Mouse (Mus musculus): ENCODE results near the gene Polr2h. TPM values are rescaled to one million over a fixed set of nuclear protein-coding genes. Genes with fewer than 3 reads are reported as not detected.
A peak's percentile ranks its signal among the peaks of the same experiment; 100 is the strongest.
"Not testable (repeated sequence)": the region's sequence is repeated elsewhere in the genome, so short reads cannot be mapped to it uniquely, and the experiment has no call there.

The Polr2h gene
- 84.5 and 94.4 TPM in 2 replicates for polyA plus RNA-seq (2015; fragmentation: Nextera tagmentation; extraction: Ambion mirVana)

GRCm38 (mm10) chr16:20717181-20717977 lies at the start of gene Polr2h, which contains the start of gene Clcn2:
Gene Polr2h (plus strand): TSS chr16:20717665.
Gene Clcn2 (minus strand): TSS chr16:20717746.
- peaks cover 36% of the 10 kb centered on the region for H3K4me1 ChIP-seq (replicated peaks; ENCODE audit: control insufficient read depth, insufficient read depth, low read length)
- WGBS = under 1% methylated on average over 62 of the region's 62 CpGs
- peak within 1 kb of the TSS; percentile 53 for H3K4me3 ChIP-seq (replicated peaks; ENCODE audit: low read length)
- ATAC-seq = peak; percentile 87
- 0 out of 2 replicates have a peak, but pooled peaks cover 4% of the 10 kb centered on the region for H3K36me3 ChIP-seq (ENCODE audit: control insufficient read depth, insufficient read depth)
- no peaks in the 10 kb centered on the region for H3K9me3 ChIP-seq (ENCODE audit: control insufficient read depth, low read length)
- peak within 1 kb of the TSS; percentile 92 for H3K4me2 ChIP-seq (ENCODE audit: low read length)
- H3K9ac ChIP-seq (replicated peaks; ENCODE audit: low read depth, low read length) = peak within 1 kb of the TSS; percentile 71
- no peaks in the 10 kb centered on the region for H3K27me3 ChIP-seq (replicated peaks; ENCODE audit: control insufficient read depth, insufficient read depth, low read length)
- peak within 1 kb of the TSS; percentile 87 for H3K27ac ChIP-seq (ENCODE audit: low read length)

- H3K27ac ChIP-seq (ENCODE audit: low read length); H3K9me3 ChIP-seq (ENCODE audit: control insufficient read depth, low read length); H3K27me3 ChIP-seq (replicated peaks; ENCODE audit: control insufficient read depth, insufficient read depth, low read length); H3K4me1 ChIP-seq (replicated peaks; ENCODE audit: control insufficient read depth, insufficient read depth, low read length); H3K9ac ChIP-seq (replicated peaks; ENCODE audit: low read depth, low read length); H3K4me2 ChIP-seq (ENCODE audit: low read length); H3K4me3 ChIP-seq (replicated peaks; ENCODE audit: low read length); H3K36me3 ChIP-seq (ENCODE audit: control insufficient read depth, insufficient read depth); ATAC-seq: not testable (repeated sequence)
- WGBS = 96% methylated on average over 5 of the region's 6 CpGs
Observed at GRCm38 (mm10) chr16:20668013-20668412, 49.5 kb upstream of the Polr2h start, which contains the start of gene Eif4g1. Gene Eif4g1 (plus strand): TSS chr16:20668313.

GRCm38 (mm10) chr16:20670291-20670690 lies 47.2 kb upstream of the Polr2h start:
- WGBS = 89% methylated on average over 3 of the region's 3 CpGs

GRCm38 (mm10) chr16:20671886-20672285 lies 45.6 kb upstream of the Polr2h start:
- H3K27ac ChIP-seq (ENCODE audit: low read length) = no peak overlapping the region
- H3K4me2 ChIP-seq (ENCODE audit: low read length) = peak overlapping the region; percentile 75
- H3K9ac ChIP-seq (replicated peaks; ENCODE audit: low read depth, low read length) = no peak overlapping the region
- peaks cover 21% of the 10 kb centered on the region for H3K4me1 ChIP-seq (replicated peaks; ENCODE audit: control insufficient read depth, insufficient read depth, low read length)
- WGBS = 21% methylated on average over 6 of the region's 6 CpGs
- ATAC-seq = no peak
- no peak overlapping the region; the same call in 1 of the 2 replicates for H3K4me3 ChIP-seq (replicated peaks; ENCODE audit: low read length)
- H3K36me3 ChIP-seq (ENCODE audit: control insufficient read depth, insufficient read depth) = peaks cover 3% of the 10 kb centered on the region
- H3K27me3 ChIP-seq (replicated peaks; ENCODE audit: control insufficient read depth, insufficient read depth, low read length) = no peaks in the 10 kb centered on the region
- H3K9me3 ChIP-seq (ENCODE audit: control insufficient read depth, low read length) = no peaks in the 10 kb centered on the region

More at GRCm38 (mm10) chr16:20670291-20670690, 47.2 kb upstream of the Polr2h start:
- Histone ChIP-seq H3K4me2 (ENCODE audit: low read length) (no peak overlapping the region), H3K27me3 (replicated peaks; ENCODE audit: control insufficient read depth, insufficient read depth, low read length) (no peaks in the 10 kb centered on the region), H3K4me3 (replicated peaks; ENCODE audit: low read length) (no peak overlapping the region), H3K4me1 (replicated peaks; ENCODE audit: control insufficient read depth, insufficient read depth, low read length) (peaks cover 21% of the 10 kb centered on the region), H3K27ac (ENCODE audit: low read length) (no peak overlapping the region), H3K9ac (replicated peaks; ENCODE audit: low read depth, low read length) (no peak overlapping the region), H3K36me3 (ENCODE audit: control insufficient read depth, insufficient read depth) (no peaks in the 10 kb centered on the region), H3K9me3 (ENCODE audit: control insufficient read depth, low read length) (no peaks in the 10 kb centered on the region)
- no peak for ATAC-seq

GRCm38 (mm10) chr16:20672500-20672902 lies 45.0 kb upstream of the Polr2h start:
- Histone ChIP-seq H3K4me1 (replicated peaks; ENCODE audit: control insufficient read depth, insufficient read depth, low read length) (peaks cover 21% of the 10 kb centered on the region), H3K9ac (replicated peaks; ENCODE audit: low read depth, low read length) (peak overlapping the region; percentile 90), H3K27ac (ENCODE audit: low read length) (peak overlapping the region; percentile 80), H3K36me3 (ENCODE audit: control insufficient read depth, insufficient read depth) (peaks cover 8% of the 10 kb centered on the region), H3K4me2 (ENCODE audit: low read length) (peak overlapping the region; percentile 75), H3K9me3 (ENCODE audit: control insufficient read depth, low read length) (no peaks in the 10 kb centered on the region), H3K27me3 (replicated peaks; ENCODE audit: control insufficient read depth, insufficient read depth, low read length) (no peaks in the 10 kb centered on the region), H3K4me3 (replicated peaks; ENCODE audit: low read length) (peak overlapping the region; percentile 76)
- 0% methylated on average over 25 of the region's 38 CpGs for WGBS
- peak; percentile 97 for ATAC-seq

- peak; percentile 74; the same call in 1 of the 2 replicates for ATAC-seq
- H3K4me3 ChIP-seq (replicated peaks; ENCODE audit: low read length) = peak overlapping the region; percentile 76
Observed at GRCm38 (mm10) chr16:20672965-20673705, 44.3 kb upstream of the Polr2h start.

GRCm38 (mm10) chr16:20673706-20674303 lies 43.7 kb upstream of the Polr2h start:
- peaks cover 21% of the 10 kb centered on the region for H3K4me1 ChIP-seq (replicated peaks; ENCODE audit: control insufficient read depth, insufficient read depth, low read length)
- peaks cover 17% of the 10 kb centered on the region for H3K36me3 ChIP-seq (ENCODE audit: control insufficient read depth, insufficient read depth)
- no peak for ATAC-seq
- H3K27me3 ChIP-seq (replicated peaks; ENCODE audit: control insufficient read depth, insufficient read depth, low read length) = no peaks in the 10 kb centered on the region
- H3K27ac ChIP-seq (ENCODE audit: low read length) = no peak overlapping the region
- 8% methylated on average over 14 of the region's 14 CpGs for WGBS
- peak overlapping the region; percentile 71 for H3K4me2 ChIP-seq (ENCODE audit: low read length)
- H3K4me3 ChIP-seq (replicated peaks; ENCODE audit: low read length) = peak overlapping the region; percentile 76
- no peaks in the 10 kb centered on the region for H3K9me3 ChIP-seq (ENCODE audit: control insufficient read depth, low read length)
- peak overlapping the region; percentile 90 for H3K9ac ChIP-seq (replicated peaks; ENCODE audit: low read depth, low read length)

More at GRCm38 (mm10) chr16:20672965-20673705, 44.3 kb upstream of the Polr2h start:
- Histone ChIP-seq H3K4me2 (ENCODE audit: low read length) (peak overlapping the region; percentile 71), H3K9me3 (ENCODE audit: control insufficient read depth, low read length) (no peaks in the 10 kb centered on the region), H3K27me3 (replicated peaks; ENCODE audit: control insufficient read depth, insufficient read depth, low read length) (no peaks in the 10 kb centered on the region), H3K9ac (replicated peaks; ENCODE audit: low read depth, low read length) (peak overlapping the region; percentile 90), H3K27ac (ENCODE audit: low read length) (peak overlapping the region; percentile 80), H3K4me1 (replicated peaks; ENCODE audit: control insufficient read depth, insufficient read depth, low read length) (peaks cover 21% of the 10 kb centered on the region), H3K36me3 (ENCODE audit: control insufficient read depth, insufficient read depth) (peaks cover 13% of the 10 kb centered on the region)
- 0% methylated on average over 65 of the region's 78 CpGs for WGBS

- Histone ChIP-seq H3K4me3 (replicated peaks; ENCODE audit: low read length) (no peak overlapping the region), H3K9ac (replicated peaks; ENCODE audit: low read depth, low read length) (no peak overlapping the region)
Observed at GRCm38 (mm10) chr16:20675213-20675612, 42.3 kb upstream of the Polr2h start.

GRCm38 (mm10) chr16:20676702-20677101 lies 40.8 kb upstream of the Polr2h start:
- no peak for ATAC-seq
- whole genome bisulfite sequencing = 82% methylated on average over 4 of the region's 4 CpGs
- H3K36me3 ChIP-seq (ENCODE audit: control insufficient read depth, insufficient read depth) = peaks cover 40% of the 10 kb centered on the region
- no peak overlapping the region for H3K4me2 ChIP-seq (ENCODE audit: low read length)
- no peak overlapping the region for H3K4me3 ChIP-seq (replicated peaks; ENCODE audit: low read length)
- H3K27me3 ChIP-seq (replicated peaks; ENCODE audit: control insufficient read depth, insufficient read depth, low read length) = no peaks in the 10 kb centered on the region
- peaks cover 21% of the 10 kb centered on the region for H3K4me1 ChIP-seq (replicated peaks; ENCODE audit: control insufficient read depth, insufficient read depth, low read length)
- no peaks in the 10 kb centered on the region for H3K9me3 ChIP-seq (ENCODE audit: control insufficient read depth, low read length)
- no peak overlapping the region for H3K27ac ChIP-seq (ENCODE audit: low read length)
- no peak overlapping the region for H3K9ac ChIP-seq (replicated peaks; ENCODE audit: low read depth, low read length)

More at GRCm38 (mm10) chr16:20675213-20675612, 42.3 kb upstream of the Polr2h start:
- no peaks in the 10 kb centered on the region for H3K27me3 ChIP-seq (replicated peaks; ENCODE audit: control insufficient read depth, insufficient read depth, low read length)
- peaks cover 21% of the 10 kb centered on the region for H3K4me1 ChIP-seq (replicated peaks; ENCODE audit: control insufficient read depth, insufficient read depth, low read length)
- H3K36me3 ChIP-seq (ENCODE audit: control insufficient read depth, insufficient read depth) = peaks cover 26% of the 10 kb centered on the region
- no peak overlapping the region for H3K4me2 ChIP-seq (ENCODE audit: low read length)
- ATAC-seq = no peak
- no peak overlapping the region for H3K27ac ChIP-seq (ENCODE audit: low read length)
- 89% methylated on average over 6 of the region's 6 CpGs for WGBS
- H3K9me3 ChIP-seq (ENCODE audit: control insufficient read depth, low read length) = no peaks in the 10 kb centered on the region

All from forebrain, embryonic 16.5 days (tissue).